Mouse (Mus musculus): ENCODE data around the gene Ptchd3. TPM values are rescaled to one million over a fixed set of nuclear protein-coding genes. Genes with fewer than 3 reads are reported as not detected.

Ptchd3 gene
- polyA plus RNA-seq, 1 experiment from 2014 or later: 0.05 TPM

Other genes starting within 250 kb of the Ptchd3 start
- gene B3gntl1, start 157.1 kb upstream of the Ptchd3 start, polyA plus RNA-seq (2015; fragmentation: Nextera tagmentation; extraction: Ambion mirVana): 3.7 and 4.4 TPM in 2 replicates
- 6.6 and 7.0 TPM in 2 replicates for gene Metrnl, start 128.7 kb upstream of the Ptchd3 start, polyA plus RNA-seq (2015; fragmentation: Nextera tagmentation; extraction: Ambion mirVana)

Measured in thymus, postnatal 0 days (tissue).